Mouse (Mus musculus) testis, adult 2 months (tissue): Measurements from ENCODE around the gene Stat6.
"Not testable (repeated sequence)": the region's sequence is repeated elsewhere in the genome, so short reads cannot be mapped to it uniquely, and the experiment has no call there.

Experiments
- CTCF ChIP-seq: fragments of 200-500 bp; IDR thresholded peaks from 2 replicates; pipeline ENCODE4 v1.5.1; 2012; ENCODE audit warnings: low read depth, mild to moderate bottlenecking, inconsistent platforms, low read length, moderate library complexity; ENCODE audit not compliant: control insufficient read depth, insufficient read depth, insufficient replicate concordance
- POLR2A ChIP-seq: fragments of 200-500 bp; IDR thresholded peaks from 2 replicates; pipeline ENCODE4 v1.6.1; 2012; ENCODE audit warnings: low read depth, mild to moderate bottlenecking, inconsistent platforms, low read length, moderate library complexity; ENCODE audit not compliant: control insufficient read depth

- TF ChIP-seq CTCF, POLR2A: not testable (repeated sequence)
Measured at GRCm38 (mm10) chr10:127657617-127658016, 14.8 kb downstream of the Stat6 start.
